9 mouse cellular contexts compared by ENCODE assay signal in the genomic region with DNA sequence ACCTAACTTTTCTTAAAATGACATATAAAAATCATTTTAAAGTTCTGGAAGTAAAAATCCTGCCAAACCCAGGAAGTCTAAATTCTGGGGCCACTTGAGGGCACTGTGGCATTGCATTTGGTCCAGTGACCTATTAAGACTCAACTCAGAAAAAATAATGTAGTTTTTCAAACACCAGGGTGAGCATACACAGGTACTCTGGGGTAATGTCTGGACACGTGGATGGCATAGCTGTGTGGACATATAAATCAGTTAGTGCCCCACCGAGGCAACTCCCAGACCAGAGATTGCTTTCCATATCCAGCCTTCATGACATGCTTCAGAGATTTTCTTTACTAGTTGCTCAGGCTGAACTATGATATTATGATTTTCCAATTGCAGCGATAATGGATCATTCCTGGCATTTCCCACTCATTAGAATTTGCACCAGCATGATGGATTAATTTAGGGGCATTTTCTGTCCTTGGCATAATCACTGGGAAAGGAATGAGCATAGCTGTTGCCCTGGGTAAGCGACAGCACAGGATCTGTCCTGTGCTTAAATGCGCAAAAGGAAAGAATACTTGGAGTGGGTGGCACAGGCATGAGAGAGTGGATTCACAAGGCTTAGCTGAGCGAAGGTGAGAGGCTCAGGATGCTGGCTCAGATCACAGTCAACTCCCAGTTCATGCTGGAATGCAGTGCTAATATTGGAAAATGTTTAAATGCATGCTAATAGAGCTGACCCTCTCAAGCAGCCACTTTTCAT.
DNase-seq lines count a peak whose midpoint lies in the region; TF ChIP-seq lines count a peak whose summit lies in the region.
"Had no signal": no experiment of that assay in that cellular context is flagged by ENCODE, and none has a peak within 500 bp of the region (broad histone marks: within the 10 kb centered on the region; RNA-seq: fewer than 3 reads in every experiment).

No protein-coding gene starts in this region.

- no peak overlapping the region for H3K4me3 ChIP-seq in kidney, adult 2 months (ENCODE audit: insufficient read depth, low read depth, low read length)
- H3K4me3 ChIP-seq: myocyte had no signal

- TF ChIP-seq CTCF in kidney, adult 2 months (conservative IDR thresholded peaks at IDR 0.05; ENCODE audit: insufficient read depth, insufficient read length, low read depth, low read length) = no peak

- no peak for TF ChIP-seq POLR2A in kidney, adult 2 months (IDR thresholded peaks at IDR 0.05; ENCODE audit: low read depth, low read length)

- peak; percentile 10 to 12 for DNase-seq in kidney, postnatal 4 days
- DNase-seq in kidney, adult 2 months = no peak
- DNase-seq in embryo, embryonic 11 days = peak; percentile 47
- peak; percentile 36 to 58 for DNase-seq in layer of hippocampus, postnatal 25 days (ENCODE audit: extremely low spot score in 1 of 2, low spot score in 1 of 2)
- peak; percentile 65 to 67 for DNase-seq in right cerebral cortex, adult 2 months (ENCODE audit: low spot score in 2 of 2)
- no peak for DNase-seq in kidney, adult 11 months
- DNase-seq in adrenal gland, postnatal 4 days (ENCODE audit: low spot score in 2 of 2) = no peak
- DNase-seq in heart, adult 9 months (ENCODE audit: low spot score in 2 of 2) = no peak

- no peaks in the 10 kb centered on the region for H3K36me3 ChIP-seq in kidney, adult 2 months (ENCODE audit: control insufficient read depth, insufficient read depth, low read length)

- no peaks in the 10 kb centered on the region for H3K4me1 ChIP-seq in kidney, adult 2 months (ENCODE audit: control insufficient read depth, insufficient read depth, low read length)

- H3K27me3 ChIP-seq in kidney, adult 2 months (replicated peaks; ENCODE audit: control insufficient read depth, insufficient read depth, low read length) = no peaks in the 10 kb centered on the region

- WGBS in kidney, adult 2 months = 65% methylated on average over 6 of the region's 6 CpGs

- no peak overlapping the region for H3K27ac ChIP-seq in kidney, adult 2 months (ENCODE audit: insufficient read depth, low read depth, low read length)

Comparison
In these comparisons a context has a peak if more than half of its experiments do, and no peak if none do; other contexts are left out.
1. DNase-seq: peak in kidney, postnatal 4 days (2 of 2), embryo, embryonic 11 days (single experiment), layer of hippocampus, postnatal 25 days (2 of 2) and right cerebral cortex, adult 2 months (2 of 2); none in kidney, adult 2 months (single experiment), kidney, adult 11 months (single experiment), adrenal gland, postnatal 4 days (0 of 2) and heart, adult 9 months (0 of 2).